Mouse (Mus musculus) thymus, adult 2 months (tissue): Measurements from ENCODE around the gene Pcgf6.

Source experiments
- CTCF ChIP-seq: fragments of 200-500 bp; IDR thresholded peaks from 2 replicates; pipeline ENCODE4 v1.5.1; 2012; ENCODE audit warnings: mild to moderate bottlenecking, control low read depth, low read length, moderate library complexity, borderline replicate concordance; ENCODE audit not compliant: control insufficient read depth, poor library complexity, insufficient read depth; ENCODE audit errors: extremely low read depth
- POLR2A ChIP-seq: fragments of 200-500 bp; IDR thresholded peaks from 2 replicates; pipeline ENCODE4 v1.6.1; 2012; ENCODE audit warnings: mild to moderate bottlenecking, low read length, control low read depth, moderate library complexity; ENCODE audit not compliant: control insufficient read depth, poor library complexity, insufficient read depth; ENCODE audit errors: extremely low read depth

DNA sequence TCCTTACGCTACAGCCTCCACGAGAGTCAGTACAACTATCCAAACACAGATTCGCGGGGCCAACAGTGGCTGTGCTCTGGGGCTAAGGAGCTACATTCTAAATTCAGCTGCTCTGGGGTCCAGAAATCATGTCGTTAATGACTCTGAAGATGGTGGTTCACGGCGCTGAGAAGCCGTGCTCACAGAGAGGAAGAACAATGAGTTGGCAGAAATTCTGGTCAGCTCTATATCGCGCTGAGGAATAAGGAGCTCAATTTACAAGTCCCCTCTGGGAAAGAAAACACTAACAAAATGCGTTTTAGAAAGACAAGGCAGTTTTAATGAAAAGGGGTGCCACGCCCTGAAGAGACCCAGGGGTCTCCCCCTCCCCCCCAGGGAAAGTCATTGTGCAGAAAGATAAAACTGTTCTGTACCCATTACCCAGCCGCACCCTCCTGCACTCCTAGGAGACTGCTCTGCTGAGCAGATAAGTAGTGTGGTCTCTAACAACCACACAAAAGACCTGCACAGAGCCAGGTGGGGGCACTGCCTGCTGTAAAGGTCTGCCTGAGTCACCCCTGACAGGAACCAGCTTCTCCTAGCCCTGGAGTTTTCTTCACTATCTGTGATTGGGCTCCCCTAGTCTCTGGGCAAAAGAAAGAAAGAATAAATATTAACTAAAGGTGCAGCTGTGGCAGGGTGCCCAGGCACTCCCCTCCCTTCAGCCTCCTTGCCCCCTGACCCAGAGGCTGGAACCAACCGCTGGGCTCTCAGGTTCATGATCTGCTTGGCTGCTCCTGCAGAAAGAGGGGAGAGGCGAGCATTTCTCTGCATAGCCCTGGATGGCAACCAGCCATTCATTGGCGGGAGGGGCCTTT lies 62.2 kb downstream of the Pcgf6 start:
- TF ChIP-seq POLR2A (no peak), CTCF (no peak)
